Mouse (Mus musculus): ENCODE measurements at regions not wholly inside any gene's neighbourhood (a gene's known extent, or its start where the extent isn't known, plus 50 kb on each side); places are given as distances from the start of the nearest gene placed in this dataset.

DNA sequence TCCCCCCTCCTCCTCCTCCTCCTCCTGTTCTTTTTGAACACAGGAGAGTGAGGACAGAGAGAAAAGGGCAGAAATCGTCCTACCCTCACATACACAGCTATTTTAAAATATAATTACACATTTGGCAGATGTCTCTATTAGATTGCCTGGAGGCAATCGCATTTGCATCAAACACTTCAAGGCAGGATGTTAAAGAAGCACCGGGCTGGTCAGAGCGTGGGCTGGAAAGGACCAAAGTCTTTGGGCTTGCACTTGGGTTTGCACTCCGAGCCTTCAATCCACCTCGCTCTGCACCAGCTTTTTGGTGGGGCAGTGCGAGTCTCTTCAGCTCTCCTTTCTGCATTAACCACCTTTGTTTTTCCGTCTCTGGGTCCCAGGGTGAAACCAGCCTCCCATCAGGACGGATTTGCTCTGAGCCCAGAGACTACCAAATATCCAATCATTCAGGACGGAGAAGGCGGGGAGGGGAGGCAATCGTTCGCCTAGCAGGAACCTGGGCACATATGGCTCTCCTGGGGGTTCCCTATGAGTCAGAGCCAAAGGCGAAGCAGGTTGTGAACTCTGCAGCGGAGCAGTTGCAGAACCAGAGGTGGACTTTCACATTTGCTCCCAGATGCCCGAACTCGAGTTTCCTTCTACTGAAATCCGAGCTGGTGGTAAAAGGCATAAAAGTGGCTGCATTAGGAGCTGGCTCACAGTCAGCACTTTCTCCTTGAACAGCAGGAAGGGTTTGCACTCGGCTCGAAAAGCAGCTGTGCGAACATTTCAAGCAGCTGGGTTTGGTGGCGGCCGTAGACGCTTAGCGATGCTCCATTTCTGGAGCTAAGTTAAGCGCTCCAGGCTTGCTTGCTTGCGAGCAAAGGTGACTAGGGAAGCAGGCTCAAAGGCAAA, 58.1 kb upstream of the Cpm start:
- DNase-seq: peak; percentile 34
- H3K27ac ChIP-seq: no peak overlapping the region
- no peak for TF ChIP-seq CTCF (IDR thresholded peaks at IDR 0.05)
- peak overlapping the region; percentile 62 for H3K4me3 ChIP-seq
- intact Hi-C loops (cut with DNase I): no loop called here

- no peak for DNase-seq
- no peak for TF ChIP-seq CTCF (IDR thresholded peaks at IDR 0.05)
- no peak overlapping the region for H3K4me3 ChIP-seq
- H3K27ac ChIP-seq: no peak overlapping the region
- intact Hi-C loops (cut with DNase I): no loop called here
These were observed 59.0 kb upstream of the Cpm start for GRCm38 (mm10) chr10:117570091-117570970.

DNA sequence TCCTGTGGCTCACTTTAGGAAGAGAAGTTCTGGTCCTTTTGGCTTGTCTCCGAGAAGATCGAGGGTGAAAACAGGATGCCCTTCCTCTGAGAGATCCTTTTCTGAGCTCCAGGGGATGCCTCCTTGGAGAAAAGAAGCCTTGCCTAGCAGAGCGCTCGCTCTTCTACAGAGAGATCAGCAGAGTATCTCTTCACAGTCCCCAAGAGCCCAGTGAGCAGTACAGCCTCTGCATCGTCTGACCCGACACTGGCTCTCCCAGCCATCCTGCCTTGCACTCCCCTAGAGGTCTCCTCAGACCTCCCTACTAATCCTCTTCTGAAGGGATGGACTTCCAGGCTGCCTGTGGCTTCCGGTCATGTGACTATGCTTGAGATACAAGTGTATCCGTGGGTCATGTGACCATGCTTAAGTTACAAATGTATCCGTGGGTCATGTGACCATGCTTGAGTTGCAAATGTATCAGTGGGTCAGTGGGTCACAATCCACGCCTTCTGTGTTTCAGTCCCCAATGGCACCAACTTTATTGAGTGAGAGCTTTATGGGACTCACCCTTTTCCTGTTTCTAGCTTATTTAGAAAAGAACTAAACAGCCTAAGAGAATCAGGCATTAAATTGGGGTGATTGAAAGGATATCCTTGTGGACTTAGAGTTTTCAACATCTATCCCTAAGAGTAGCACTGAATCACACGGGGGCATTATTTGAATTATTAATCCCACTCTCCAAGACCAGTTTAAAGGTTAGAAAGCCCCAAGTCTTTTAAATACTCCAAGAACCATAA, 59.8 kb upstream of the Cpm start:
- no peak for TF ChIP-seq CTCF (IDR thresholded peaks at IDR 0.05)
- Histone ChIP-seq H3K4me3 (no peak overlapping the region), H3K27ac (no peak overlapping the region)
- DNase-seq: no peak
- intact Hi-C loops (cut with DNase I): no loop called here

- intact Hi-C loops (cut with DNase I): no loop called here
- no peak for DNase-seq
- Histone ChIP-seq H3K27ac (no peak overlapping the region), H3K4me3 (no peak overlapping the region)
- no peak for TF ChIP-seq CTCF (IDR thresholded peaks at IDR 0.05)
These were observed 60.6 kb upstream of the Cpm start for GRCm38 (mm10) chr10:117568472-117569300.

DNA sequence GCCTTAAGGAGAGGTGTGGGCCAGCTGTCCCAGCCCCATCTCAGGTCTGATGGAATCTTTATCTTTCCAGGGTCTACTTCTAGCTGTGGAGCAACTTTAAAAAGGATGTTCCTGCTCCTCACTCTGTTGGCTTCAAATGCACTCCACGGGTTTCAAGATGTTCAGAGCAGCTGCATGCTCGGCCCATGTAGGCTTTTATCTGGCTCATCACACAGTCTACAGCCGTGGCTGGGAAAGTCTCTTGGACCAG, 61.2 kb upstream of the Cpm start:
- Histone ChIP-seq H3K4me3 (no peak overlapping the region), H3K27ac (no peak overlapping the region)
- no peak for TF ChIP-seq CTCF (IDR thresholded peaks at IDR 0.05)
- DNase-seq: no peak
- intact Hi-C loops (cut with DNase I): no loop called here

- Histone ChIP-seq H3K27ac (no peak overlapping the region), H3K4me3 (no peak overlapping the region)
- no peak for DNase-seq
- intact Hi-C loops (cut with DNase I): no loop called here
- no peak for TF ChIP-seq CTCF (IDR thresholded peaks at IDR 0.05)
These were observed 61.7 kb upstream of the Cpm start for GRCm38 (mm10) chr10:117567379-117568137.

GRCm38 (mm10) chr10:117566648-117567378, 62.5 kb upstream of the Cpm start:
- no peak for TF ChIP-seq CTCF (IDR thresholded peaks at IDR 0.05)
- intact Hi-C loops (cut with DNase I): no loop called here
- Histone ChIP-seq H3K27ac (no peak overlapping the region), H3K4me3 (no peak overlapping the region)
- DNase-seq: no peak

GRCm38 (mm10) chr10:117566204-117566603, 63.1 kb upstream of the Cpm start:
- Histone ChIP-seq H3K4me3 (no peak overlapping the region), H3K27ac (no peak overlapping the region)
- TF ChIP-seq CTCF (IDR thresholded peaks at IDR 0.05): peak; percentile 20; the same call in 1 of the 2 replicates
- no peak for DNase-seq
- intact Hi-C loops (cut with DNase I): no loop called here

DNA sequence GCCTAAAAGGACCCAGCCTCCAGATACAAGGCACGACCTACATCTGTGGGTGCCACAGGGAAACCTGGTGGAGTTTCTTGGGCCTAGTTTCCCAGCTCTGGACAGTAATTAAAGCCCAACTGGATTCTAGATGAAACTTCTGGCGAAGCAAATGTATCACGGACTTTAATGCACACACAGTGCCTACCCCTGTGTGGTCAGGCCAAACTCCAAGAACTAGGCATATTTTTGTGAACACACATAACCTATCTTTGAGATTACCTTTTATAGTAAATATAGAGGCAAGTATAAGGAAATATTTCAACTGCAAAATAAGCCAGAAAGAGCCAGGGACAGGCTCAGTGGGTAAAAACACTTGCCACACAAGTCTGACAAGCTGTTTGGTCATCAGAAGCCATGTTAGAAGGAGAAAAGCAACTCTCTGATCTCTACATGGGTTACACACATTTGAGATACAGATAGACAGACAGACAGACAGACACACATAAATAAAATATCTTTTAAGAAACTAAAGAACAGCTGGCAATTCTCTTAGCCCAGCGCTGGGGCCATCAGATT, 63.7 kb upstream of the Cpm start:
- Histone ChIP-seq H3K4me3 (no peak overlapping the region), H3K27ac (no peak overlapping the region)
- no peak for DNase-seq
- TF ChIP-seq CTCF (IDR thresholded peaks at IDR 0.05): no peak
- intact Hi-C loops (cut with DNase I): no loop called here

- no peak overlapping the region for H3K4me3 ChIP-seq
- no peak overlapping the region for H3K27ac ChIP-seq
- intact Hi-C loops (cut with DNase I): no loop called here
- no peak for TF ChIP-seq CTCF (IDR thresholded peaks at IDR 0.05)
- no peak for DNase-seq
These were observed 64.2 kb upstream of the Cpm start for GRCm38 (mm10) chr10:117565110-117565509.

Measured in gastrocnemius, adult 2 months (tissue).